Mouse (Mus musculus): Measurements from ENCODE around the gene Tmem266.

Tmem266 gene

GRCm38 (mm10) chr9:55332476-55332875 is 5.8 kb downstream of the Tmem266 start:
- DNase-seq: no peak

- DNase-seq: peak; percentile 22
Measured at GRCm38 (mm10) chr9:55332949-55333348, 6.2 kb downstream of the Tmem266 start.

GRCm38 (mm10) chr9:55344165-55344564 is 17.5 kb downstream of the Tmem266 start:
- no peak for DNase-seq

GRCm38 (mm10) chr9:55345332-55345731 is 18.6 kb downstream of the Tmem266 start:
- no peak for DNase-seq

GRCm38 (mm10) chr9:55348664-55349063 is 22.0 kb downstream of the Tmem266 start:
- no peak for DNase-seq

GRCm38 (mm10) chr9:55354686-55355085 is 28.0 kb downstream of the Tmem266 start:
- no peak for DNase-seq

GRCm38 (mm10) chr9:55355270-55355834 is 28.6 kb downstream of the Tmem266 start:
- peak; percentile 74 for DNase-seq

GRCm38 (mm10) chr9:55357164-55357563 is 30.5 kb downstream of the Tmem266 start:
- DNase-seq: no peak

GRCm38 (mm10) chr9:55360372-55360771 is 33.7 kb downstream of the Tmem266 start:
- DNase-seq: no peak

- no peak for DNase-seq
Measured at GRCm38 (mm10) chr9:55360861-55361260, 34.1 kb downstream of the Tmem266 start.

- no peak for DNase-seq
Measured at GRCm38 (mm10) chr9:55361969-55362368, 35.3 kb downstream of the Tmem266 start.

GRCm38 (mm10) chr9:55363707-55364106 is 37.0 kb downstream of the Tmem266 start:
- no peak for DNase-seq

GRCm38 (mm10) chr9:55368011-55368410 is 41.3 kb downstream of the Tmem266 start:
- no peak for DNase-seq

- DNase-seq: no peak
Measured at GRCm38 (mm10) chr9:55371908-55372307, 45.2 kb downstream of the Tmem266 start.

GRCm38 (mm10) chr9:55377603-55378250 is 51.0 kb downstream of the Tmem266 start:
- DNase-seq: no peak

GRCm38 (mm10) chr9:55381456-55381855 is 54.7 kb downstream of the Tmem266 start:
- DNase-seq: no peak

- peak; percentile 68 for DNase-seq
Measured at GRCm38 (mm10) chr9:55382441-55382840, 55.7 kb downstream of the Tmem266 start.

- DNase-seq: no peak
Measured at GRCm38 (mm10) chr9:55386117-55386516, 59.4 kb downstream of the Tmem266 start.

- DNase-seq: no peak
Measured at GRCm38 (mm10) chr9:55387862-55388505, 61.3 kb downstream of the Tmem266 start.

- peak; percentile 80 for DNase-seq
Measured at GRCm38 (mm10) chr9:55391909-55392658, 65.4 kb downstream of the Tmem266 start.

- DNase-seq: no peak
Measured at GRCm38 (mm10) chr9:55395650-55396049, 68.9 kb downstream of the Tmem266 start.

- DNase-seq: no peak
Measured at GRCm38 (mm10) chr9:55398985-55399554, 72.4 kb downstream of the Tmem266 start.

- no peak for DNase-seq
Measured at GRCm38 (mm10) chr9:55402276-55402675, 75.6 kb downstream of the Tmem266 start.
